Mouse (Mus musculus) ES-E14 (cell line): Measurements from ENCODE around the gene Fam198a.

ENCODE experiments used
- CHD2 ChIP-seq: IDR thresholded peaks from 2 replicates; pipeline ENCODE4 v1.6.1; 2014; ENCODE audit warnings: mild to moderate bottlenecking, low read depth, low read length, inconsistent platforms
- MAFK ChIP-seq: IDR thresholded peaks from 2 replicates; pipeline ENCODE4 v1.6.1; 2014; ENCODE audit warnings: mild to moderate bottlenecking, low read depth, low read length, inconsistent platforms; ENCODE audit not compliant: insufficient read depth

DNA sequence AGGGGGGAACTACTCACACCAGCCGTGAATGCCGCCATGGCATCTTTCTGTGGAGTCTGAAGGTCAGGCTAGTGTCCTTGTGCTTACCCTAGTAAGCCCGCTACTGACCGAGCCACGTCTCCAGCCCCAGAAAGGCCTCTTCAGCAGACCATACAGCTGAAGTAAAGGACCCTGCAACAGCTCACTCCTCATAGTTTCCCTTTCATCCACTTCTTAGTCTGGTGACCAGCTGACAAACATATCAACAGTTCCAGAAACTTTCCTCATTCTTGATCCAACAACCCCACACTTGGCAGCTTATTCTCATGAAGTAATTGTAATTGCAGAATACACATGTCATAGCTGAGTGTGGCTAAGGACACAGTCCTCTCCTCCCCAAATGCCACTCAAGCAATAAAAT lies 73.1 kb downstream of the Fam198a start:
- TF ChIP-seq CHD2 (no peak), MAFK (no peak)
